Mouse (Mus musculus): ENCODE measurements around the gene Tnnc1. TPM values are rescaled to one million over a fixed set of nuclear protein-coding genes. Genes with fewer than 3 reads are reported as not detected.

The Tnnc1 gene
- polyA plus RNA-seq, 1 experiment, result 4.0 TPM

- Histone ChIP-seq H3K4me1 (ENCODE audit: control insufficient read depth, insufficient read depth, low read length) (peaks cover 86% of the 10 kb centered on the region), H3K4me3 (ENCODE audit: insufficient read depth, low read length) (no peak overlapping the region), H3K27ac (ENCODE audit: insufficient read depth, low read depth, low read length) (peak overlapping the region; percentile 96; the same call in 1 of the 2 replicates)
- no peak for TF ChIP-seq CTCF (IDR thresholded peaks at IDR 0.05; ENCODE audit: low read depth, low read length)
- TF ChIP-seq POLR2A (IDR thresholded peaks at IDR 0.05; ENCODE audit: borderline replicate concordance, low read depth, low read length), result no peak
Measured at GRCm38 (mm10) chr14:31169508-31169907, 38.6 kb upstream of the Tnnc1 start.

GRCm38 (mm10) chr14:31170963-31171362 lies 37.1 kb upstream of the Tnnc1 start:
- TF ChIP-seq POLR2A (IDR thresholded peaks at IDR 0.05; ENCODE audit: borderline replicate concordance, low read depth, low read length) (no peak), CTCF (IDR thresholded peaks at IDR 0.05; ENCODE audit: low read depth, low read length) (no peak)
- Histone ChIP-seq H3K4me1 (ENCODE audit: control insufficient read depth, insufficient read depth, low read length) (peaks cover 75% of the 10 kb centered on the region), H3K4me3 (ENCODE audit: insufficient read depth, low read length) (no peak overlapping the region), H3K27ac (ENCODE audit: insufficient read depth, low read depth, low read length) (no peak overlapping the region)

- peaks cover 78% of the 10 kb centered on the region for H3K4me1 ChIP-seq (ENCODE audit: control insufficient read depth, insufficient read depth, low read length)
- H3K27ac ChIP-seq (ENCODE audit: insufficient read depth, low read depth, low read length), result 0 out of 2 replicates have a peak overlapping the region, but pooled peaks have one; percentile 6
- no peak overlapping the region for H3K4me3 ChIP-seq (ENCODE audit: insufficient read depth, low read length)
- TF ChIP-seq CTCF (IDR thresholded peaks at IDR 0.05; ENCODE audit: low read depth, low read length) (no peak), POLR2A (IDR thresholded peaks at IDR 0.05; ENCODE audit: borderline replicate concordance, low read depth, low read length) (no peak)
Measured at GRCm38 (mm10) chr14:31171386-31171785, 36.7 kb upstream of the Tnnc1 start.

- Histone ChIP-seq H3K4me1 (ENCODE audit: control insufficient read depth, insufficient read depth, low read length) (peaks cover 73% of the 10 kb centered on the region), H3K27ac (ENCODE audit: insufficient read depth, low read depth, low read length) (peak overlapping the region; percentile 67), H3K4me3 (ENCODE audit: insufficient read depth, low read length) (no peak overlapping the region)
- TF ChIP-seq POLR2A (IDR thresholded peaks at IDR 0.05; ENCODE audit: borderline replicate concordance, low read depth, low read length) (no peak), CTCF (IDR thresholded peaks at IDR 0.05; ENCODE audit: low read depth, low read length) (no peak)
Measured at GRCm38 (mm10) chr14:31171821-31172220, 36.3 kb upstream of the Tnnc1 start.

- Histone ChIP-seq H3K4me1 (ENCODE audit: control insufficient read depth, insufficient read depth, low read length) (peaks cover 62% of the 10 kb centered on the region), H3K4me3 (ENCODE audit: insufficient read depth, low read length) (no peak overlapping the region), H3K27ac (ENCODE audit: insufficient read depth, low read depth, low read length) (peak overlapping the region; percentile 67)
- TF ChIP-seq CTCF (IDR thresholded peaks at IDR 0.05; ENCODE audit: low read depth, low read length) (no peak), POLR2A (IDR thresholded peaks at IDR 0.05; ENCODE audit: borderline replicate concordance, low read depth, low read length) (no peak)
Measured at GRCm38 (mm10) chr14:31172781-31173455, 35.2 kb upstream of the Tnnc1 start.

- Histone ChIP-seq H3K4me3 (ENCODE audit: insufficient read depth, low read length) (no peak overlapping the region), H3K27ac (ENCODE audit: insufficient read depth, low read depth, low read length) (peak overlapping the region; percentile 67), H3K4me1 (ENCODE audit: control insufficient read depth, insufficient read depth, low read length) (peaks cover 57% of the 10 kb centered on the region)
- TF ChIP-seq POLR2A (IDR thresholded peaks at IDR 0.05; ENCODE audit: borderline replicate concordance, low read depth, low read length), result no peak
- TF ChIP-seq CTCF (IDR thresholded peaks at IDR 0.05; ENCODE audit: low read depth, low read length), result no peak
Measured at GRCm38 (mm10) chr14:31173537-31173936, 34.6 kb upstream of the Tnnc1 start.

- peaks cover 36% of the 10 kb centered on the region for H3K4me1 ChIP-seq (ENCODE audit: control insufficient read depth, insufficient read depth, low read length)
- no peak overlapping the region for H3K4me3 ChIP-seq (ENCODE audit: insufficient read depth, low read length)
- no peak overlapping the region for H3K27ac ChIP-seq (ENCODE audit: insufficient read depth, low read depth, low read length)
- no peak for TF ChIP-seq POLR2A (IDR thresholded peaks at IDR 0.05; ENCODE audit: borderline replicate concordance, low read depth, low read length)
- TF ChIP-seq CTCF (IDR thresholded peaks at IDR 0.05; ENCODE audit: low read depth, low read length), result no peak
Measured at GRCm38 (mm10) chr14:31177287-31177686, 30.8 kb upstream of the Tnnc1 start.

GRCm38 (mm10) chr14:31177715-31178114 lies 30.4 kb upstream of the Tnnc1 start:
- no peak overlapping the region for H3K4me3 ChIP-seq (ENCODE audit: insufficient read depth, low read length)
- no peak for TF ChIP-seq POLR2A (IDR thresholded peaks at IDR 0.05; ENCODE audit: borderline replicate concordance, low read depth, low read length)
- H3K27ac ChIP-seq (ENCODE audit: insufficient read depth, low read depth, low read length), result no peak overlapping the region
- peaks cover 36% of the 10 kb centered on the region for H3K4me1 ChIP-seq (ENCODE audit: control insufficient read depth, insufficient read depth, low read length)

- TF ChIP-seq POLR2A (IDR thresholded peaks at IDR 0.05; ENCODE audit: borderline replicate concordance, low read depth, low read length), result no peak
- no peak for TF ChIP-seq CTCF (IDR thresholded peaks at IDR 0.05; ENCODE audit: low read depth, low read length)
- Histone ChIP-seq H3K27ac (ENCODE audit: insufficient read depth, low read depth, low read length) (no peak overlapping the region), H3K4me1 (ENCODE audit: control insufficient read depth, insufficient read depth, low read length) (peaks cover 39% of the 10 kb centered on the region), H3K4me3 (ENCODE audit: insufficient read depth, low read length) (no peak overlapping the region)
Measured at GRCm38 (mm10) chr14:31179677-31180365, 28.3 kb upstream of the Tnnc1 start.

- TF ChIP-seq POLR2A (IDR thresholded peaks at IDR 0.05; ENCODE audit: borderline replicate concordance, low read depth, low read length) (no peak), CTCF (IDR thresholded peaks at IDR 0.05; ENCODE audit: low read depth, low read length) (no peak)
- Histone ChIP-seq H3K27ac (ENCODE audit: insufficient read depth, low read depth, low read length) (peak overlapping the region; percentile 93), H3K4me3 (ENCODE audit: insufficient read depth, low read length) (no peak overlapping the region), H3K4me1 (ENCODE audit: control insufficient read depth, insufficient read depth, low read length) (peaks cover 50% of the 10 kb centered on the region)
Measured at GRCm38 (mm10) chr14:31181512-31181911, 26.6 kb upstream of the Tnnc1 start.

All from bone marrow macrophage, adult 2 months (primary cell).